Mouse (Mus musculus): ENCODE results near the gene Ubac1. TPM values are rescaled to one million over a fixed set of nuclear protein-coding genes. Genes with fewer than 3 reads are reported as not detected.

Ubac1 gene
- total and polyA plus RNA-seq, 3 experiments, result 41.3 to 110 (median 99.1) TPM

DNA sequence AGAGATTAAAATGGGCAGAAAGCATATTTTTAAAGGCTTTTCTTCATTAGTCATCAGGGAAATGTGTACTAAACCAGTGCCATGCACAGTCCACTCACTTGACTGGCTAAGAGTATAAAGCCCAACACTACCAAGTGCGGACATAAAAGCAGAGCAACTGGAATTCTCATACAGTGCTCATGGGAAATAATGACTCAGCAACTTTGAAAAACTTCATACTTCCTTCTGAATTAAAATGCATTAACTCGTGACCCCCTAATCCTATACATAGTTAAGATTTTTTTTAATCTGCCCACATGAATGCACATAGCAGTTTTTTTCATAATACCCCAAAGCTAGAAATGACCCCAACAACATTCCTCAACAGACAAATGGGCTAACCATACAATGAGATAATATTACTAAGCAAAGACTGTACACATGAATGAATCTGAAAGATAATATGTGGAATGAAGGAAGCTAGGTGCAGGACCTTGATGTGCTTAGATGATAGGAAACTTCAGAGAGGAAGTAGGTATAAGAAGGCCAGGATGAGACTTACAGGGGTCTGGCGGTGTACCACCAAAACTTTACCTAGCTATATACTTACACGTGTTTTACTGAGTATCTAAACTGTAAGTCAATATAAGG lies 46.3 kb downstream of the Ubac1 start:
- Histone ChIP-seq H3K4me1 (ENCODE audit: insufficient read depth, low read depth, low read length) (peaks cover 60% of the 10 kb centered on the region), H3K27me3 (ENCODE audit: insufficient read depth, low read length) (no peaks in the 10 kb centered on the region), H3K9me3 (replicated peaks) (no peaks in the 10 kb centered on the region), H3K4me3 (ENCODE audit: low read depth, low read length) (no peak overlapping the region), H3K36me3 (replicated peaks) (peaks cover 60% of the 10 kb centered on the region)
- TF ChIP-seq GATA2 (IDR thresholded peaks at IDR 0.05; ENCODE audit: borderline replicate concordance, low read depth, low read length) (no peak), CTCF (IDR thresholded peaks at IDR 0.05; ENCODE audit: low read depth, low read length) (no peak), GATA1 (IDR thresholded peaks at IDR 0.05; ENCODE audit: borderline replicate concordance, low read length) (no peak), TAL1 (conservative IDR thresholded peaks at IDR 0.05; ENCODE audit: low read depth, low read length) (no peak), POLR2AphosphoS5 (IDR thresholded peaks at IDR 0.05; ENCODE audit: insufficient replicate concordance, low read depth, low read length) (no peak)
- DNase-seq (ENCODE audit: low spot score) (no peak), ATAC-seq (ENCODE audit: extremely low read depth, insufficient number of reproducible peaks, low FRiP score, poor library complexity, severe bottlenecking) (peak; percentile 34; the same call in 1 of the 2 replicates)

DNA sequence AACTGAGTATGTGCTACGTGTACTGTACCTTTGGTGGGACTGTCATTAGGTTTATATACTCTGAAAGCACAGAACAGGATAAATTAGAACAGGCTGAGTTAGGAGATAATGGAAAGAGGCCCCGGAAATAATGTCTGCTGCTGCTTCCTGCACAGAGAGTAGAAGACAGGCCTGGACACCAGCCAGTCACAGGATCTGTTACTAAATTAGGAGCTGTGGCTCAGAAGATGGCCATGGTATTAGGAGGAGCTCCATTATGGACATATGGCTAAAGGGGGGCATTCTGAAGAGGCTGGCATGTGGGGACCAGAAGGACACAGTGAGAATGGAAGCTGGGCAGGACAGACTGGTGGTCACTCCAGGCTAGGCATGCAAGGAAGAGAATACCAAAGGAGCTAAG lies 51.1 kb downstream of the Ubac1 start:
- Histone ChIP-seq H3K4me1 (ENCODE audit: insufficient read depth, low read depth, low read length) (peaks cover 21% of the 10 kb centered on the region), H3K27me3 (ENCODE audit: insufficient read depth, low read length) (no peaks in the 10 kb centered on the region), H3K9me3 (replicated peaks) (no peaks in the 10 kb centered on the region), H3K4me3 (ENCODE audit: low read depth, low read length) (no peak overlapping the region), H3K36me3 (replicated peaks) (peaks cover 71% of the 10 kb centered on the region)
- no peak for DNase-seq (ENCODE audit: low spot score)
- TF ChIP-seq TAL1 (conservative IDR thresholded peaks at IDR 0.05; ENCODE audit: low read depth, low read length) (no peak), POLR2AphosphoS5 (IDR thresholded peaks at IDR 0.05; ENCODE audit: insufficient replicate concordance, low read depth, low read length) (no peak), GATA1 (IDR thresholded peaks at IDR 0.05; ENCODE audit: borderline replicate concordance, low read length) (no peak), GATA2 (IDR thresholded peaks at IDR 0.05; ENCODE audit: borderline replicate concordance, low read depth, low read length) (no peak), CTCF (IDR thresholded peaks at IDR 0.05; ENCODE audit: low read depth, low read length) (no peak)
- no peak for ATAC-seq (ENCODE audit: extremely low read depth, insufficient number of reproducible peaks, low FRiP score, poor library complexity, severe bottlenecking)

DNA sequence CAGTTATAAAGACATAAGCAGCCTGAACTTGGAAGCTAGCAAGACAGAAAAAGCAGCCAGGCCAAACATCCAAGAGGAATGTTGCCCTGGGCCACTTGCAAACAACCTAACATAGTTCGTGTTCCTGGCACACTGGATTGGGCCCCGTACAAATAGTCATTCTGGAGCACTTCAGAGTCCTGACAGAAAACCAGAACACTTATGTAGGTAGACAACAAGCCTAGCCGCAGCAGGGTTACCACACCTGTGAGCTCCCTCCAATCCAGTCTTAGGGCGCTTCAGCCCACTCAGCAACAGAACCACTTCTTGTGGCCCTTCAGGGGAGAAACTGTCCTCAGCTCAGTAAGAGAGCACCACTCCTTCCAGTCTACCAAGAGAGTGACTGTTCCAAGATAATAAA lies 52.2 kb downstream of the Ubac1 start:
- no peak for ATAC-seq (ENCODE audit: extremely low read depth, insufficient number of reproducible peaks, low FRiP score, poor library complexity, severe bottlenecking)
- H3K4me1 ChIP-seq (ENCODE audit: insufficient read depth, low read depth, low read length), result peaks cover 11% of the 10 kb centered on the region
- no peaks in the 10 kb centered on the region for H3K9me3 ChIP-seq (replicated peaks)
- H3K27me3 ChIP-seq (ENCODE audit: insufficient read depth, low read length), result no peaks in the 10 kb centered on the region
- no peak overlapping the region for H3K4me3 ChIP-seq (ENCODE audit: low read depth, low read length)
- TF ChIP-seq GATA1 (IDR thresholded peaks at IDR 0.05; ENCODE audit: borderline replicate concordance, low read length) (no peak), TAL1 (conservative IDR thresholded peaks at IDR 0.05; ENCODE audit: low read depth, low read length) (no peak), GATA2 (IDR thresholded peaks at IDR 0.05; ENCODE audit: borderline replicate concordance, low read depth, low read length) (no peak), POLR2AphosphoS5 (IDR thresholded peaks at IDR 0.05; ENCODE audit: insufficient replicate concordance, low read depth, low read length) (no peak), CTCF (IDR thresholded peaks at IDR 0.05; ENCODE audit: low read depth, low read length) (no peak)
- no peak for DNase-seq (ENCODE audit: low spot score)
- peaks cover 82% of the 10 kb centered on the region for H3K36me3 ChIP-seq (replicated peaks)

DNA sequence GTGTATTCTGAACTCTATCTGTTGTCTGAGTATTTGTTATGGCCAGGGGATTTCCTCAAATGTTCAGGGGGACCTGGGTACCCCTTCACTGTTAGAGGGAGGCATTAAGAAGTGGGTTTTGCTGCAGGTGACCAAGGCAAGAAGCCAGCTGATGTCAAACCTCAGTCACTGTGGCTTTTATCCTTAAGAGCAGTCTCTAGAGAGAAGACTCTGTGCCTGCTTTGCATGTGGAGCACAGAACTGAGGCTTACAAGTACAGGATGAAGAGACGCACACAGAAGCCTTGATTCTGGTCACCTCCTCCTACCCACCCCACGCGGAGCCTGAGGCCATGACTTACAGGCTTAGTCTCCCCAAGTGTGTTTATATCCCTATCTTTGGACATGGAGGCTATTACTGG lies 72.3 kb downstream of the Ubac1 start:
- DNase-seq (ENCODE audit: low spot score) (no peak), ATAC-seq (ENCODE audit: extremely low read depth, insufficient number of reproducible peaks, low FRiP score, poor library complexity, severe bottlenecking) (no peak)
- H3K36me3 ChIP-seq (replicated peaks), result peaks cover 88% of the 10 kb centered on the region
- no peaks in the 10 kb centered on the region for H3K27me3 ChIP-seq (ENCODE audit: insufficient read depth, low read length)
- TF ChIP-seq GATA2 (IDR thresholded peaks at IDR 0.05; ENCODE audit: borderline replicate concordance, low read depth, low read length) (no peak), GATA1 (IDR thresholded peaks at IDR 0.05; ENCODE audit: borderline replicate concordance, low read length) (no peak), CTCF (IDR thresholded peaks at IDR 0.05; ENCODE audit: low read depth, low read length) (no peak), POLR2AphosphoS5 (IDR thresholded peaks at IDR 0.05; ENCODE audit: insufficient replicate concordance, low read depth, low read length) (no peak), TAL1 (conservative IDR thresholded peaks at IDR 0.05; ENCODE audit: low read depth, low read length) (no peak)
- no peaks in the 10 kb centered on the region for H3K9me3 ChIP-seq (replicated peaks)
- H3K4me1 ChIP-seq (ENCODE audit: insufficient read depth, low read depth, low read length), result peaks cover 4% of the 10 kb centered on the region; the same call in 1 of the 2 replicates
- no peak overlapping the region for H3K4me3 ChIP-seq (ENCODE audit: low read depth, low read length)

Other genes starting within 250 kb of the Ubac1 start
- gene Lcn11, start 244.7 kb downstream of the Ubac1 start, total RNA-seq (2014; fragmentation: Nextera tagmentation), result not detected in 2 replicates
- not detected in 2 replicates for gene Lcn11, start 244.7 kb downstream of the Ubac1 start, total RNA-seq (2017)
- gene Lcn11, start 244.7 kb downstream of the Ubac1 start, polyA plus RNA-seq (2012), result not detected in 2 replicates
- not detected in 2 replicates for gene Gm13539, start 239.5 kb downstream of the Ubac1 start, total RNA-seq (2014; fragmentation: Nextera tagmentation)
- not detected in 2 replicates for gene Gm13539, start 239.5 kb downstream of the Ubac1 start, total RNA-seq (2017)
- not detected in 2 replicates for gene Gm13539, start 239.5 kb downstream of the Ubac1 start, polyA plus RNA-seq (2012)
- not detected in 2 replicates for gene Glt6d1, start 205.9 kb downstream of the Ubac1 start, total RNA-seq (2014; fragmentation: Nextera tagmentation)
- gene Glt6d1, start 205.9 kb downstream of the Ubac1 start, total RNA-seq (2017), result not detected in 2 replicates
- gene Glt6d1, start 205.9 kb downstream of the Ubac1 start, polyA plus RNA-seq (2012), result not detected in 2 replicates
- gene Lcn9, start 198.6 kb downstream of the Ubac1 start, total RNA-seq (2014; fragmentation: Nextera tagmentation), result not detected in 2 replicates
- not detected in 2 replicates for gene Lcn9, start 198.6 kb downstream of the Ubac1 start, total RNA-seq (2017)
- gene Lcn9, start 198.6 kb downstream of the Ubac1 start, polyA plus RNA-seq (2012), result not detected in 2 replicates
- gene Sohlh1, start 174.5 kb downstream of the Ubac1 start, total RNA-seq (2014; fragmentation: Nextera tagmentation), result not detected in 2 replicates
- not detected in 2 replicates for gene Sohlh1, start 174.5 kb downstream of the Ubac1 start, total RNA-seq (2017)
- gene Sohlh1, start 174.5 kb downstream of the Ubac1 start, polyA plus RNA-seq (2012), result not detected in 2 replicates
- not detected in 2 replicates for gene Kcnt1, start 158.0 kb downstream of the Ubac1 start, total RNA-seq (2014; fragmentation: Nextera tagmentation)
- gene Kcnt1, start 158.0 kb downstream of the Ubac1 start, total RNA-seq (2017), result under 0.01 and 0.22 TPM in 2 replicates
- not detected in 2 replicates for gene Kcnt1, start 158.0 kb downstream of the Ubac1 start, polyA plus RNA-seq (2012)
- gene Camsap1, start 38.5 kb downstream of the Ubac1 start, total RNA-seq (2014; fragmentation: Nextera tagmentation), result 21.6 and 28.9 TPM in 2 replicates
- 12.9 and 18.2 TPM in 2 replicates for gene Camsap1, start 38.5 kb downstream of the Ubac1 start, total RNA-seq (2017)
- gene Camsap1, start 38.5 kb downstream of the Ubac1 start, polyA plus RNA-seq (2012), result 4.8 and 5.1 TPM in 2 replicates
- gene Nacc2, start 101.5 kb upstream of the Ubac1 start, total RNA-seq (2014; fragmentation: Nextera tagmentation), result 2.0 and 5.1 TPM in 2 replicates
- 2.4 and 2.6 TPM in 2 replicates for gene Nacc2, start 101.5 kb upstream of the Ubac1 start, total RNA-seq (2017)
- gene Nacc2, start 101.5 kb upstream of the Ubac1 start, polyA plus RNA-seq (2012), result 4.3 and 7.4 TPM in 2 replicates
- not detected in 2 replicates for gene Lhx3, start 186.5 kb upstream of the Ubac1 start, total RNA-seq (2014; fragmentation: Nextera tagmentation)
- gene Lhx3, start 186.5 kb upstream of the Ubac1 start, total RNA-seq (2017), result not detected in 2 replicates
- not detected in 2 replicates for gene Lhx3, start 186.5 kb upstream of the Ubac1 start, polyA plus RNA-seq (2012)
- gene Qsox2, start 215.8 kb upstream of the Ubac1 start, total RNA-seq (2014; fragmentation: Nextera tagmentation), result 10.8 and 12.2 TPM in 2 replicates
- gene Qsox2, start 215.8 kb upstream of the Ubac1 start, total RNA-seq (2017), result 6.8 and 6.9 TPM in 2 replicates
- 7.6 TPM in 2 replicates for gene Qsox2, start 215.8 kb upstream of the Ubac1 start, polyA plus RNA-seq (2012)